Mouse (Mus musculus) retina, postnatal 7 days (tissue): Measurements from ENCODE around the gene Srcap.

Experiments
- DNase-seq: peaks from one replicate; pipeline ENCODE4 v3.0.0-alpha.2; 2012; ENCODE audit warnings: low read depth, low spot score

Srcap gene

GRCm38 (mm10) chr7:127573503-127574008, 61.8 kb downstream of the Srcap start:
- DNase-seq = no peak

- no peak for DNase-seq
Observed at GRCm38 (mm10) chr7:127574115-127574514, 62.3 kb downstream of the Srcap start.

GRCm38 (mm10) chr7:127583260-127583659, 71.5 kb downstream of the Srcap start:
- DNase-seq = no peak

- no peak for DNase-seq
Observed at GRCm38 (mm10) chr7:127585031-127585430, 73.2 kb downstream of the Srcap start.

GRCm38 (mm10) chr7:127586149-127586548, 74.4 kb downstream of the Srcap start:
- no peak for DNase-seq

- DNase-seq = no peak
Observed at GRCm38 (mm10) chr7:127587196-127587595, 75.4 kb downstream of the Srcap start.

GRCm38 (mm10) chr7:127588011-127588871, 76.5 kb downstream of the Srcap start, which contains the start of the genes Ccdc189 and Rnf40:
Ccdc189 (minus strand) TSS chr7:127588595.
Rnf40 (plus strand) TSS chr7:127588767.
- peak; percentile 94 for DNase-seq

- DNase-seq = no peak
Observed at GRCm38 (mm10) chr7:127588901-127589300, 77.1 kb downstream of the Srcap start.

GRCm38 (mm10) chr7:127589637-127590036, 77.9 kb downstream of the Srcap start:
- no peak for DNase-seq

- DNase-seq = no peak
Observed at GRCm38 (mm10) chr7:127591108-127591507, 79.3 kb downstream of the Srcap start.

- DNase-seq = no peak
Observed at GRCm38 (mm10) chr7:127592575-127592974, 80.8 kb downstream of the Srcap start.

- no peak for DNase-seq
Observed at GRCm38 (mm10) chr7:127596747-127597146, 85.0 kb downstream of the Srcap start.

- no peak for DNase-seq
Observed at GRCm38 (mm10) chr7:127600612-127601011, 88.8 kb downstream of the Srcap start.

- no peak for DNase-seq
Observed at GRCm38 (mm10) chr7:127601735-127602134, 90.0 kb downstream of the Srcap start.

GRCm38 (mm10) chr7:127602903-127603302, 91.1 kb downstream of the Srcap start:
- DNase-seq = no peak

- DNase-seq = no peak
Observed at GRCm38 (mm10) chr7:127604256-127604655, 92.5 kb downstream of the Srcap start.

- no peak for DNase-seq
Observed at GRCm38 (mm10) chr7:127607150-127607549, 95.4 kb downstream of the Srcap start.
